Mouse (Mus musculus) cerebellum, adult 2 months (tissue): ENCODE data around the gene Prss38.

Source experiments
- CTCF ChIP-seq: fragments of 200-500 bp; IDR thresholded peaks from 2 replicates; pipeline ENCODE4 v1.5.1; 2011; ENCODE audit warnings: low read depth, mild to moderate bottlenecking, control low read depth, low read length, moderate library complexity, borderline replicate concordance; ENCODE audit not compliant: insufficient read depth
- POLR2A ChIP-seq: fragments of 200-500 bp; IDR thresholded peaks from 2 replicates; pipeline ENCODE4 v1.6.1; 2011; ENCODE audit warnings: low read length, control low read depth, borderline replicate concordance; ENCODE audit not compliant: insufficient read depth

DNA sequence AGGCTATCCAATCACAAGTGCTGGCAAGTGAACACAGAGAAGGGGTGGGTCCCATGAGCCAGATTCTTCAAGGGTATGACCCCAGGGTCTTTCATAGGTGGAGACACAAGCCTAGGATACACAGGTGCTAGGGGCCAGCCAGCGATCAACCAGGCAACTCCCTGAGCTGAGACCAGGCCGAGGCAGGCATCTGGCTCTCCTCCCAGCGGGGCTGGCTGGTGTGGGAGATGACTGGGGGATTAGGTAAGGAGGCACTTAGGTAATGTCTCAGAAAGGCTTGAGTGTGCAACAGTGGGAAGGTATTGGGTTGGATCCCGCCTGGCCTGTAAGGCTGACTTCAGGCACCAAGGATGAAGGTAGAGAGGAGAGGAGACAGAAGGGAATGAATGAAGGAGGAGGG lies 40.3 kb downstream of the Prss38 start:
- TF ChIP-seq POLR2A = no peak
- no peak for TF ChIP-seq CTCF
